Mouse (Mus musculus) megakaryocyte, embryonic 14.5 days (primary cell): ENCODE measurements around the gene Lrch1. TPM values are rescaled to one million over a fixed set of nuclear protein-coding genes. Genes with fewer than 3 reads are reported as not detected.

ENCODE experiments used
- H3K27me3 ChIP-seq: replicated peaks from 2 replicates; pipeline ENCODE3; 2012; ENCODE audit warnings: inconsistent platforms
- H3K36me3 ChIP-seq: replicated peaks from 2 replicates; pipeline ENCODE3; 2012; ENCODE audit warnings: low read length, inconsistent platforms, mixed read lengths
- H3K4me1 ChIP-seq: 2 replicates; pipeline ENCODE4 v1.6.1; 2012; ENCODE audit warnings: inconsistent platforms
- H3K4me3 ChIP-seq: replicated peaks from 2 replicates; pipeline ENCODE3; 2012; ENCODE audit warnings: moderate library complexity, mild to moderate bottlenecking, inconsistent platforms
- H3K9me3 ChIP-seq: 2 replicates; pipeline ENCODE4 v1.6.1; 2012; ENCODE audit warnings: inconsistent platforms
- FLI1 ChIP-seq: IDR thresholded peaks from 2 replicates; pipeline ENCODE4 v1.6.1; 2012; ENCODE audit warnings: low read length, inconsistent platforms, mixed read lengths
- GATA1 ChIP-seq: IDR thresholded peaks from 3 replicates; pipeline ENCODE4 v1.6.1; 2012; ENCODE audit warnings: mixed read lengths, low read length, inconsistent platforms, borderline replicate concordance
- polyA plus RNA-seq: library from polyadenylated mRNA; stranded (reverse); fragments of >175 nt; gene quantifications from 2 replicates; pipeline ENCODE4 v1.2.3, GENCODE M21; 2012; ENCODE audit warnings: low replicate concordance; ENCODE audit not compliant: insufficient read depth

Gene Lrch1
- polyA plus RNA-seq, 1 experiment = 1.9 TPM

- Histone ChIP-seq H3K4me3 (no peak overlapping the region), H3K36me3 (no peaks in the 10 kb centered on the region), H3K27me3 (no peaks in the 10 kb centered on the region), H3K9me3 (no peaks in the 10 kb centered on the region), H3K4me1 (peaks cover 19% of the 10 kb centered on the region)
- TF ChIP-seq FLI1 = no peak
- no peak for TF ChIP-seq GATA1
Observed at GRCm38 (mm10) chr14:74898939-74899338, 48.7 kb downstream of the Lrch1 start.

GRCm38 (mm10) chr14:74893693-74894092 lies 54.0 kb downstream of the Lrch1 start:
- H3K4me1 ChIP-seq = peaks cover 8% of the 10 kb centered on the region; the same call in 1 of the 2 replicates
- no peaks in the 10 kb centered on the region for H3K9me3 ChIP-seq
- H3K27me3 ChIP-seq = no peaks in the 10 kb centered on the region
- TF ChIP-seq GATA1 (no peak), FLI1 (no peak)
- H3K36me3 ChIP-seq = no peaks in the 10 kb centered on the region
- no peak overlapping the region for H3K4me3 ChIP-seq

GRCm38 (mm10) chr14:74893085-74893648 lies 54.5 kb downstream of the Lrch1 start:
- Histone ChIP-seq H3K4me1 (peaks cover 8% of the 10 kb centered on the region; the same call in 1 of the 2 replicates), H3K27me3 (no peaks in the 10 kb centered on the region), H3K4me3 (peak overlapping the region; percentile 75), H3K36me3 (no peaks in the 10 kb centered on the region), H3K9me3 (no peaks in the 10 kb centered on the region)
- TF ChIP-seq GATA1 = no peak
- no peak for TF ChIP-seq FLI1

- no peak overlapping the region for H3K4me3 ChIP-seq
- H3K27me3 ChIP-seq = peaks cover 2% of the 10 kb centered on the region
- no peak for TF ChIP-seq GATA1
- no peak for TF ChIP-seq FLI1
- H3K4me1 ChIP-seq = peaks cover 8% of the 10 kb centered on the region; the same call in 1 of the 2 replicates
- no peaks in the 10 kb centered on the region for H3K9me3 ChIP-seq
- no peaks in the 10 kb centered on the region for H3K36me3 ChIP-seq
Observed at GRCm38 (mm10) chr14:74889304-74889703, 58.4 kb downstream of the Lrch1 start.

GRCm38 (mm10) chr14:74888103-74888502 lies 59.6 kb downstream of the Lrch1 start:
- no peaks in the 10 kb centered on the region for H3K36me3 ChIP-seq
- peaks cover 5% of the 10 kb centered on the region; the same call in 1 of the 2 replicates for H3K4me1 ChIP-seq
- no peak for TF ChIP-seq GATA1
- TF ChIP-seq FLI1 = no peak
- peaks cover 2% of the 10 kb centered on the region for H3K27me3 ChIP-seq
- no peaks in the 10 kb centered on the region for H3K9me3 ChIP-seq
- H3K4me3 ChIP-seq = no peak overlapping the region

GRCm38 (mm10) chr14:74886453-74886852 lies 61.2 kb downstream of the Lrch1 start:
- no peak for TF ChIP-seq FLI1
- no peak for TF ChIP-seq GATA1
- no peak overlapping the region for H3K4me3 ChIP-seq
- H3K27me3 ChIP-seq = peaks cover 12% of the 10 kb centered on the region
- no peaks in the 10 kb centered on the region for H3K36me3 ChIP-seq
- peaks cover 4% of the 10 kb centered on the region; the same call in 1 of the 2 replicates for H3K4me1 ChIP-seq
- no peaks in the 10 kb centered on the region for H3K9me3 ChIP-seq

- Histone ChIP-seq H3K36me3 (no peaks in the 10 kb centered on the region), H3K9me3 (no peaks in the 10 kb centered on the region), H3K27me3 (peaks cover 17% of the 10 kb centered on the region), H3K4me1 (peaks cover 4% of the 10 kb centered on the region; the same call in 1 of the 2 replicates), H3K4me3 (no peak overlapping the region)
- TF ChIP-seq GATA1 (no peak), FLI1 (no peak)
Observed at GRCm38 (mm10) chr14:74884920-74885319, 62.8 kb downstream of the Lrch1 start.

GRCm38 (mm10) chr14:74884024-74884680 lies 63.5 kb downstream of the Lrch1 start:
- Histone ChIP-seq H3K36me3 (no peaks in the 10 kb centered on the region), H3K9me3 (no peaks in the 10 kb centered on the region), H3K4me3 (no peak overlapping the region), H3K27me3 (peaks cover 17% of the 10 kb centered on the region), H3K4me1 (peaks cover 1% of the 10 kb centered on the region; the same call in 1 of the 2 replicates)
- TF ChIP-seq GATA1 (no peak), FLI1 (no peak)

- no peaks in the 10 kb centered on the region for H3K36me3 ChIP-seq
- H3K9me3 ChIP-seq = no peaks in the 10 kb centered on the region
- TF ChIP-seq GATA1 (no peak), FLI1 (no peak)
- H3K4me3 ChIP-seq = no peak overlapping the region
- no peaks in the 10 kb centered on the region for H3K4me1 ChIP-seq
- peaks cover 19% of the 10 kb centered on the region for H3K27me3 ChIP-seq
Observed at GRCm38 (mm10) chr14:74883204-74883603, 64.5 kb downstream of the Lrch1 start.

GRCm38 (mm10) chr14:74882754-74883153 lies 64.9 kb downstream of the Lrch1 start:
- H3K4me3 ChIP-seq = no peak overlapping the region
- H3K27me3 ChIP-seq = peaks cover 19% of the 10 kb centered on the region
- no peaks in the 10 kb centered on the region for H3K36me3 ChIP-seq
- H3K9me3 ChIP-seq = no peaks in the 10 kb centered on the region
- TF ChIP-seq FLI1 = no peak
- TF ChIP-seq GATA1 = no peak
- H3K4me1 ChIP-seq = peaks cover 2% of the 10 kb centered on the region
